Mouse (Mus musculus) heart, embryonic 11.5 days (tissue): Measurements from ENCODE around the gene 4930432K21Rik. TPM values are rescaled to one million over a fixed set of nuclear protein-coding genes. Genes with fewer than 3 reads are reported as not detected.

Experiments used
- ATAC-seq: fragments of 200-750 bp; cut with Nextera tagmentation; replicated peaks from 2 replicates; pipeline ENCODE4 v1.8.0; 2017; ENCODE audit warnings: moderate library complexity; ENCODE audit not compliant: insufficient number of reproducible peaks, low FRiP score, low TSS enrichment
- H3K27ac ChIP-seq: fragments of 300-500 bp; sonication (generic); 2 replicates; pipeline ENCODE4 v1.5.1; 2014; ENCODE audit warnings: mild to moderate bottlenecking, low read depth, low read length
- H3K27me3 ChIP-seq: fragments of 300-500 bp; sonication (generic); 2 replicates; pipeline ENCODE4 v1.6.1; 2014; ENCODE audit warnings: mild to moderate bottlenecking, low read length, mixed read lengths; ENCODE audit not compliant: control insufficient read depth, insufficient read depth
- H3K36me3 ChIP-seq: fragments of 300-500 bp; sonication (generic); 2 replicates; pipeline ENCODE4 v1.6.1; 2014; ENCODE audit warnings: mild to moderate bottlenecking, low read length, moderate library complexity, mixed read lengths; ENCODE audit not compliant: control insufficient read depth, insufficient read depth
- H3K4me1 ChIP-seq: fragments of 300-500 bp; sonication (generic); 2 replicates; pipeline ENCODE4 v1.6.1; 2014; ENCODE audit warnings: low read length; ENCODE audit not compliant: control insufficient read depth, insufficient read depth
- H3K4me2 ChIP-seq: fragments of 300-500 bp; sonication (generic); 2 replicates; pipeline ENCODE4 v1.6.1; 2014; ENCODE audit warnings: mild to moderate bottlenecking, moderate library complexity
- H3K4me3 ChIP-seq: fragments of 300-500 bp; sonication (generic); 2 replicates; pipeline ENCODE4 v1.5.1; 2014; ENCODE audit warnings: low read depth, low read length
- H3K9ac ChIP-seq: fragments of 300-500 bp; sonication (generic); 2 replicates; pipeline ENCODE4 v1.6.1; 2014; ENCODE audit warnings: mild to moderate bottlenecking, low read depth, low read length, moderate library complexity
- H3K9me3 ChIP-seq: fragments of 300-500 bp; sonication (generic); replicated peaks from 2 replicates; pipeline ENCODE4 v1.6.1; 2016; ENCODE audit warnings: low read length; ENCODE audit not compliant: control insufficient read depth
- WGBS: fragments of 180-500 bp; shearing (Covaris S2); extraction: QIAGEN DNeasy Blood & Tissue Kit; methylation state at CpG from one replicate; pipeline ENCODE4 v1.1.7; 2014; ENCODE audit not compliant: insufficient replicate concordance; 5-methylcytosine and 5-hydroxymethylcytosine counted together
- polyA plus RNA-seq: library from polyadenylated mRNA; unstranded; fragments of >200 nt; fragmentation: Nextera tagmentation; extraction: Ambion mirVana; gene quantifications from 2 replicates; pipeline ENCODE4 v1.2.1, GENCODE M21; 2014

Gene 4930432K21Rik
- 0.44 and 0.59 TPM in 2 replicates for polyA plus RNA-seq

- no peaks in the 10 kb centered on the region for H3K9me3 ChIP-seq
- H3K27me3 ChIP-seq = no peaks in the 10 kb centered on the region
- H3K36me3 ChIP-seq = peaks cover 10% of the 10 kb centered on the region
- 15% methylated on average over 49 of the region's 49 CpGs for WGBS
- peaks cover 15% of the 10 kb centered on the region for H3K4me1 ChIP-seq
- H3K4me3 ChIP-seq = peak within 1 kb of the TSS; percentile 74
- peak within 1 kb of the TSS; percentile 92 for H3K4me2 ChIP-seq
- ATAC-seq = peak; percentile 88
- no peak within 1 kb of the TSS for H3K27ac ChIP-seq
- H3K9ac ChIP-seq = peak within 1 kb of the TSS; percentile 91
Measured at GRCm38 (mm10) chr8:84147769-84148530, at the start of gene 4930432K21Rik, which contains the start of gene Cc2d1a. Gene 4930432K21Rik (plus strand): TSS chr8:84148025. Gene Cc2d1a (minus strand): TSS chr8:84147936.

GRCm38 (mm10) chr8:84098376-84098775, 49.4 kb upstream of the 4930432K21Rik start:
- H3K36me3 ChIP-seq = peaks cover 29% of the 10 kb centered on the region
- no peak overlapping the region for H3K4me2 ChIP-seq
- 93% methylated on average over 7 of the region's 7 CpGs for WGBS
- no peak overlapping the region for H3K9ac ChIP-seq
- peaks cover 7% of the 10 kb centered on the region for H3K4me1 ChIP-seq
- H3K27me3 ChIP-seq = no peaks in the 10 kb centered on the region
- no peaks in the 10 kb centered on the region for H3K9me3 ChIP-seq
- no peak overlapping the region for H3K4me3 ChIP-seq
- no peak overlapping the region for H3K27ac ChIP-seq
- ATAC-seq = no peak

- H3K27me3 ChIP-seq = no peaks in the 10 kb centered on the region
- ATAC-seq = no peak
- H3K9ac ChIP-seq = no peak overlapping the region
- H3K4me1 ChIP-seq = peaks cover 13% of the 10 kb centered on the region
- H3K4me2 ChIP-seq = no peak overlapping the region
- H3K9me3 ChIP-seq = no peaks in the 10 kb centered on the region
- WGBS = 93% methylated on average over 25 of the region's 25 CpGs
- H3K36me3 ChIP-seq = peaks cover 18% of the 10 kb centered on the region
- no peak overlapping the region for H3K4me3 ChIP-seq
- no peak overlapping the region for H3K27ac ChIP-seq
Measured at GRCm38 (mm10) chr8:84101476-84102270, 46.2 kb upstream of the 4930432K21Rik start.

- H3K36me3 ChIP-seq = peaks cover 6% of the 10 kb centered on the region
- no peaks in the 10 kb centered on the region for H3K27me3 ChIP-seq
- peak overlapping the region; percentile 81 for H3K9ac ChIP-seq
- H3K4me1 ChIP-seq = peaks cover 13% of the 10 kb centered on the region
- no peak overlapping the region for H3K27ac ChIP-seq
- no peaks in the 10 kb centered on the region for H3K9me3 ChIP-seq
- ATAC-seq = no peak
- peak overlapping the region; percentile 67 for H3K4me3 ChIP-seq
- 63% methylated on average over 3 of the region's 3 CpGs for WGBS
- H3K4me2 ChIP-seq = peak overlapping the region; percentile 76
Measured at GRCm38 (mm10) chr8:84103601-84104000, 44.2 kb upstream of the 4930432K21Rik start.

DNA sequence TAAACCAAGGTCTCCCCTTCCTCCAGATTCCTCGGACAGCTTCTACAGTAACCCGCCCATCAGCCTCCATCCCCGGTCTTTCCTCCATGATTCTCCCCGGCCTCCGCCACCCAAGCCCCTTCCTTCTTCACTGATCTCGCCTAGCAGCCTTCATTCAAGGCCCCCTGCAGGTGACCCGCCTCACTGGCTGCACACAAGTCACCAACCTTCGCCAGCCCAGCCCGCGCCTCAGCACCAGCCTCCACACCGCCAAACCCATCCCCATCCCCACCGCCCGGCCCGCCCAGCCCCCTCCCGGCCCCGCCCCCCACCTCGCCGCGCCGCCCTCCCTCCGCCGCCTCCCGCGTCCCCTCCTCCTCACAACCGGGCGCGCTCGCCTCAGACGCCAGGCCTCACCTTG, 43.6 kb upstream of the 4930432K21Rik start:
- 2% methylated on average over 21 of the region's 29 CpGs for WGBS
- Histone ChIP-seq H3K4me3 (peak overlapping the region; percentile 67), H3K9me3 (no peaks in the 10 kb centered on the region), H3K4me2 (peak overlapping the region; percentile 76), H3K27me3 (no peaks in the 10 kb centered on the region), H3K27ac (peak overlapping the region; percentile 79), H3K36me3 (peaks cover 6% of the 10 kb centered on the region; the same call in 1 of the 2 replicates), H3K4me1 (peaks cover 13% of the 10 kb centered on the region), H3K9ac (peak overlapping the region; percentile 81)
- peak; percentile 82 for ATAC-seq

DNA sequence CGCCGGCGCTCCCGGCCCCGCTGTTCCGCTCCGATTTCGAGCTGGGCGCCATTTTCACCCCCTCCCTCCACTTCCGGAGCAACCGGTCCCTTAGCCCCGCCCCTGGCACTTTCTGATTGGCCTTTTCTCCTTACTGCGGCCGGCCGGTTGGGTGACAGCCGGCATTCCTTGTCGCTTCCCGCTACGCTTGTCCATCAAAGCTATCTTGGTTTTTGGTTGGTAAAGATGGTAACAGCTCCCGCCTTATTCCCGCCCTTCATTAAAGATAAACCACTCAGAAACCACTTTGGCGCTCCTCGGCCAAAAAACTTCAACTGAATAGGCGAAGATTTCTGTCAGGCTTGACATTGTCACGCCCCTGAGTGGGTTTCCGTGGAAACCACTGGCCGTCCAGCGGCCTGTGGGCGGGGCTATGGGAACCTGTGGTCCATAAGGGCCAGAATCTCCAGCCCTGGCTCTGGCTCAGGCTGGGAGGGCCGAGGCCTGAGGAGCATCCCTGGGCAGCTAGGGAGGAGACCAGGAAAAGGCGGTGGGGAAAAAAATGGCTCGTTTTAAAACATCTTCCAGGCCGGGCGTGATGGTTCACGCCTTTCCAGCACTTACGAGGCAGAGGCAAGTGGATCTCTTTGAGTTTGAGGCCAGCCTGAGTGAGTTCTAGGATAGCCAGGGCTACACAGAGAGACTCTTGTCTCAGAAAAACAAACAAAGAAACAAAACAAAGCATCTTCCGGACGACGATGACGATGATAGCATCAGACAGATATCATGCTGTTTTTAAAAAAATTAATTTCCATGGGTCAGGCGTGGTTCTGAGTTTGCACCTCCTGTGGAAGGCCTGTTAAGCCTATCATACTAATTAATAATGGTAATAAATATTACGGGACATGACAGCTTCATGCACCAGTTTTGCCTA, 42.9 kb upstream of the 4930432K21Rik start, which contains the start of gene Dcaf15:
TSS of gene Dcaf15 (minus strand) at position 72 of the 913 bp plus-strand sequence.
- no peaks in the 10 kb centered on the region for H3K27me3 ChIP-seq
- peaks cover 6% of the 10 kb centered on the region; the same call in 1 of the 2 replicates for H3K36me3 ChIP-seq
- H3K27ac ChIP-seq = peak within 1 kb of the TSS; percentile 79
- H3K9me3 ChIP-seq = no peaks in the 10 kb centered on the region
- 8% methylated on average over 42 of the region's 42 CpGs for WGBS
- peaks cover 13% of the 10 kb centered on the region for H3K4me1 ChIP-seq
- H3K9ac ChIP-seq = peak within 1 kb of the TSS; percentile 81
- ATAC-seq = peak; percentile 91
- H3K4me3 ChIP-seq = peak within 1 kb of the TSS; percentile 67
- peak within 1 kb of the TSS; percentile 76 for H3K4me2 ChIP-seq

DNA sequence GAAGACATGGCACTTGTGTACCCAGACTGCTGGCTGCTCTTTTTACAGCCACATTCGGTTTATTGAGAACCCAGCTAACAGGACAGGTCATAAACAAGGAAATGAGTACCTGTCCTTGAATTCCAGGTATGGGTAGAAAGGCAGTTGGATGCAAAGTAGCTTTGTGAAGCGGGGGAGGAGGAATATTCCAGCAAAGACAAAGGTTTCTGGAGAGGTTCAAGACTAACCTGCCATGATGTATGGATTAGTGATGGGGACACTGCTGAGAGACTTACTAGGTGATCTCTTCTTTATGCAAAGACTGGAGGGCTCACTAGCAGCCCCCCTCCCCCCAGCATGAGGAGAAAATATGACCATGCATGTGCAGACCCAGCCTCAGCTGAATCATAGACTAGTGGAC, 42.1 kb upstream of the 4930432K21Rik start:
- Histone ChIP-seq H3K27ac (no peak overlapping the region), H3K9me3 (no peaks in the 10 kb centered on the region), H3K4me2 (no peak overlapping the region), H3K27me3 (no peaks in the 10 kb centered on the region), H3K9ac (0 out of 2 replicates have a peak overlapping the region, but pooled peaks have one; percentile 5), H3K4me1 (peaks cover 13% of the 10 kb centered on the region), H3K4me3 (no peak overlapping the region), H3K36me3 (peaks cover 6% of the 10 kb centered on the region; the same call in 1 of the 2 replicates)
- no peak for ATAC-seq
- WGBS = 80% methylated on average over 2 of the region's 2 CpGs
